Mouse (Mus musculus): ENCODE measurements around the gene Fap. TPM values are rescaled to one million over a fixed set of nuclear protein-coding genes. Genes with fewer than 3 reads are reported as not detected.

Fap gene
- 0.23 and 0.26 TPM in 2 replicates for polyA plus RNA-seq (2012; rRNA removed)

DNA sequence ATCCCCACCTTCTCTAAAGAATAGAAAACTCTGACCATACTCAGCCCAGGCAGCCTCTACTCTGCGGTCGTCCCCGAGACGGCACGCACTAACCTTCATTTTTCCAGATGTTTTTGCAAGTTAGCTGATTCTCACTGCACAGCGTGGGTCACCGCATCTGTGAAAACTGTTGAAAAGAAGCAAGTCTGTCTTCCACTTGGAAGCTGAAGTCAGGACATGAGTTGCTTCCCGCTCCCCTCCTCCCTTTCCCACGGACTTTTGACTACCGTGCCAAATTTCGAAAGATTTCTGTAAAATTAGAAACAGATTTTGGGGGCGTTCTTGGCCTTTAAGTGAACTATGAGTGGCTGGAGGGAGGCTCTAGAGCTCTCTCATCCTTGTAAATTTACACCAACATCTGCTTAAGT lies at the start of gene Fap:
Gene Fap, minus strand, starts transcription at position 323 of the 407 bp plus-strand sequence.
- H3K36me3 ChIP-seq (ENCODE audit: control insufficient read depth, insufficient read depth, low read length) = no peaks in the 10 kb centered on the region
- no peak for DNase-seq (ENCODE audit: low read depth in 1 of 2, low spot score in 2 of 2)
- 83% methylated on average over 12 of the region's 12 CpGs for WGBS
- no peak within 1 kb of the TSS for H3K27ac ChIP-seq (ENCODE audit: insufficient read depth, low read length)
- no peaks in the 10 kb centered on the region for H3K4me1 ChIP-seq (ENCODE audit: control insufficient read depth, insufficient read depth, insufficient read length)
- no peaks in the 10 kb centered on the region for H3K27me3 ChIP-seq (ENCODE audit: control insufficient read depth, insufficient read depth, low read length)
- no peak for TF ChIP-seq POLR2A (IDR thresholded peaks at IDR 0.05; ENCODE audit: low read depth, low read length)
- TF ChIP-seq CTCF (IDR thresholded peaks at IDR 0.05; ENCODE audit: extremely low read depth, insufficient read depth, insufficient read length, insufficient replicate concordance) = no peak
- no peak within 1 kb of the TSS; the same call in 1 of the 2 replicates for H3K4me3 ChIP-seq (ENCODE audit: extremely low read depth, insufficient read depth, insufficient read length)

- H3K27me3 ChIP-seq (ENCODE audit: control insufficient read depth, insufficient read depth, low read length) = no peaks in the 10 kb centered on the region
- no peaks in the 10 kb centered on the region for H3K36me3 ChIP-seq (ENCODE audit: control insufficient read depth, insufficient read depth, low read length)
- no peak overlapping the region for H3K4me3 ChIP-seq (ENCODE audit: extremely low read depth, insufficient read depth, insufficient read length)
- no peaks in the 10 kb centered on the region for H3K4me1 ChIP-seq (ENCODE audit: control insufficient read depth, insufficient read depth, insufficient read length)
- no peak for DNase-seq (ENCODE audit: low read depth in 1 of 2, low spot score in 2 of 2)
- 89% methylated on average over 8 of the region's 8 CpGs for WGBS
- H3K27ac ChIP-seq (ENCODE audit: insufficient read depth, low read length) = no peak overlapping the region
- TF ChIP-seq CTCF (IDR thresholded peaks at IDR 0.05; ENCODE audit: extremely low read depth, insufficient read depth, insufficient read length, insufficient replicate concordance) (no peak), POLR2A (IDR thresholded peaks at IDR 0.05; ENCODE audit: low read depth, low read length) (no peak)
Observed at GRCm38 (mm10) chr2:62623024-62623441, 49.2 kb upstream of the Fap start.

DNA sequence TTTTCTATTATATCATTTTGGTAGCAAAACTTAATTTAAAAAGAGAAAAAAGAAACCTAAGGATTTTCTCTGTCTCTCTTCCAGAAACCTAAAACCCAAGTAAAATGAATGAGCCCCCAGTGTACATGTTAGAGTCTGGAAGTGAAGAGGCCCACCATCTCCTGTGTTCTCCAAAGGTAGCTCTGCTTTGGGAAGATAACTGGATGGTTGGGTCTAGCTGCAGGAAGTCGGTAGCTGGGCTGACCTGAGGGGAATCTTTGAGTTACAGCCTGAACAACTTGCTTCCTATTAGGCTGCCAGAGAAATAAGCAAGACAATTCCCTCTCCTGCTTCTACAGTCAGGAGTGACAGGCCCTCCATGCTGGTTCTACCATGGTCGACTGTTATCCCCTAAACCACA lies 45.8 kb upstream of the Fap start:
- H3K4me3 ChIP-seq (ENCODE audit: extremely low read depth, insufficient read depth, insufficient read length) = no peak overlapping the region

DNA sequence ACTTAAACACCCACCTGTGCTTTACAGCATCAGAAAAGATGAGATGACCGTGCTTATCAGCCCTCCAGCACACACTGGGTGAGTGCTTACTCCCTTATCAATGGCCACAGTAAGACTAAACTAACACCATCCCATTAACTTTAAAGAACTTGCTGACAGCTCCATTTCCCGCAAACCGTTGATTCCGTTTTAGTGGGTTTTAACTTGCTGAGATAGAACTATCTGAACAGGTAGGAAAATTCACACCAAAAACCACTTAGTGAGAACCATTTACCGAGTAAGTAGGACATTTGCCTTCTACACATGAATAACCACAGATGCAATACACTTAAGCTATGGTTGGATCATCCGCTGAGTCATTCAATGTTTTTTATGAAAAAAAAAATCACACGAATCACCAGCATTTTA lies 45.1 kb upstream of the Fap start:
- WGBS = 72% methylated on average over 7 of the region's 7 CpGs
- no peaks in the 10 kb centered on the region for H3K36me3 ChIP-seq (ENCODE audit: control insufficient read depth, insufficient read depth, low read length)
- no peaks in the 10 kb centered on the region for H3K27me3 ChIP-seq (ENCODE audit: control insufficient read depth, insufficient read depth, low read length)
- no peak for DNase-seq (ENCODE audit: low read depth in 1 of 2, low spot score in 2 of 2)
- no peak overlapping the region for H3K4me3 ChIP-seq (ENCODE audit: extremely low read depth, insufficient read depth, insufficient read length)
- H3K27ac ChIP-seq (ENCODE audit: insufficient read depth, low read length) = no peak overlapping the region
- no peak for TF ChIP-seq CTCF (IDR thresholded peaks at IDR 0.05; ENCODE audit: extremely low read depth, insufficient read depth, insufficient read length, insufficient replicate concordance)
- no peak for TF ChIP-seq POLR2A (IDR thresholded peaks at IDR 0.05; ENCODE audit: low read depth, low read length)
- H3K4me1 ChIP-seq (ENCODE audit: control insufficient read depth, insufficient read depth, insufficient read length) = no peaks in the 10 kb centered on the region

More for the DNA sequence above, 45.8 kb upstream of the Fap start:
- H3K27ac ChIP-seq (ENCODE audit: insufficient read depth, low read length) = no peak overlapping the region
- no peak for DNase-seq (ENCODE audit: low read depth in 1 of 2, low spot score in 2 of 2)
- H3K27me3 ChIP-seq (ENCODE audit: control insufficient read depth, insufficient read depth, low read length) = no peaks in the 10 kb centered on the region
- H3K36me3 ChIP-seq (ENCODE audit: control insufficient read depth, insufficient read depth, low read length) = no peaks in the 10 kb centered on the region
- WGBS = 56% methylated on average over 2 of the region's 2 CpGs
- TF ChIP-seq POLR2A (IDR thresholded peaks at IDR 0.05; ENCODE audit: low read depth, low read length) (no peak), CTCF (IDR thresholded peaks at IDR 0.05; ENCODE audit: extremely low read depth, insufficient read depth, insufficient read length, insufficient replicate concordance) (no peak)
- no peaks in the 10 kb centered on the region for H3K4me1 ChIP-seq (ENCODE audit: control insufficient read depth, insufficient read depth, insufficient read length)

DNA sequence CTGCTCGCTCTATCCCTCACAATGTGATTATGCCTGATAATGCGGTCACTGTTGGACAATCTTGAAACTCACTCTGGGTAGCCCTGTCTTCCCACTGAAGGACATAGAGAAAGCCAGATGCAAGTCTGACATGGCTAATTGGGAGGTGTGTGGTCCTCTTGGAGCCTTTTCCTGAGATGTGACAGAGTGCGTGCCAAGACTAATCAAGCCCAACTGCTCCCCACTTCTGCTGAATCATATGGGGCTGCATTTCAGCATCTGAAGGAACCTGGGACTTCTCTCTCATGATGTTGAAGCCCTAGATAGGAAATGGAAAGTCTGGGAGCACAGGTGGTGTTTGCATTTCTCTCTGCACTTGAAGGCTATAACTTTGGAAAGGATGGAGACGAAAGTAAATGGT lies 39.3 kb upstream of the Fap start:
- WGBS = 94% methylated on average over 4 of the region's 4 CpGs
- no peak for DNase-seq (ENCODE audit: low read depth in 1 of 2, low spot score in 2 of 2)
- H3K27ac ChIP-seq (ENCODE audit: insufficient read depth, low read length) = no peak overlapping the region
- TF ChIP-seq POLR2A (IDR thresholded peaks at IDR 0.05; ENCODE audit: low read depth, low read length) (no peak), CTCF (IDR thresholded peaks at IDR 0.05; ENCODE audit: extremely low read depth, insufficient read depth, insufficient read length, insufficient replicate concordance) (no peak)
- no peaks in the 10 kb centered on the region for H3K27me3 ChIP-seq (ENCODE audit: control insufficient read depth, insufficient read depth, low read length)
- H3K4me1 ChIP-seq (ENCODE audit: control insufficient read depth, insufficient read depth, insufficient read length) = no peaks in the 10 kb centered on the region
- H3K36me3 ChIP-seq (ENCODE audit: control insufficient read depth, insufficient read depth, low read length) = peaks cover 1% of the 10 kb centered on the region; the same call in 1 of the 2 replicates
- H3K4me3 ChIP-seq (ENCODE audit: extremely low read depth, insufficient read depth, insufficient read length) = no peak overlapping the region

- TF ChIP-seq POLR2A (IDR thresholded peaks at IDR 0.05; ENCODE audit: low read depth, low read length) (no peak), CTCF (IDR thresholded peaks at IDR 0.05; ENCODE audit: extremely low read depth, insufficient read depth, insufficient read length, insufficient replicate concordance) (no peak)
- WGBS = 55% methylated on average over 16 of the region's 16 CpGs
- Histone ChIP-seq H3K27ac (ENCODE audit: insufficient read depth, low read length) (no peak overlapping the region), H3K27me3 (ENCODE audit: control insufficient read depth, insufficient read depth, low read length) (no peaks in the 10 kb centered on the region), H3K36me3 (ENCODE audit: control insufficient read depth, insufficient read depth, low read length) (peaks cover 3% of the 10 kb centered on the region; the same call in 1 of the 2 replicates), H3K4me3 (ENCODE audit: extremely low read depth, insufficient read depth, insufficient read length) (no peak overlapping the region), H3K4me1 (ENCODE audit: control insufficient read depth, insufficient read depth, insufficient read length) (no peaks in the 10 kb centered on the region)
- DNase-seq (ENCODE audit: low read depth in 1 of 2, low spot score in 2 of 2) = no peak
Observed at GRCm38 (mm10) chr2:62606205-62606604, 32.3 kb upstream of the Fap start.

GRCm38 (mm10) chr2:62603530-62603929 lies 29.7 kb upstream of the Fap start:
- Histone ChIP-seq H3K27me3 (ENCODE audit: control insufficient read depth, insufficient read depth, low read length) (no peaks in the 10 kb centered on the region), H3K4me1 (ENCODE audit: control insufficient read depth, insufficient read depth, insufficient read length) (no peaks in the 10 kb centered on the region), H3K27ac (ENCODE audit: insufficient read depth, low read length) (no peak overlapping the region), H3K4me3 (ENCODE audit: extremely low read depth, insufficient read depth, insufficient read length) (no peak overlapping the region), H3K36me3 (ENCODE audit: control insufficient read depth, insufficient read depth, low read length) (peaks cover 3% of the 10 kb centered on the region; the same call in 1 of the 2 replicates)
- no peak for TF ChIP-seq POLR2A (IDR thresholded peaks at IDR 0.05; ENCODE audit: low read depth, low read length)
- TF ChIP-seq CTCF (IDR thresholded peaks at IDR 0.05; ENCODE audit: extremely low read depth, insufficient read depth, insufficient read length, insufficient replicate concordance) = no peak
- DNase-seq (ENCODE audit: low read depth in 1 of 2, low spot score in 2 of 2) = no peak
- 93% methylated on average over 5 of the region's 5 CpGs for WGBS

Data from spleen, adult 2 months (tissue).